Mouse (Mus musculus): ENCODE measurements at regions not wholly inside any gene's neighbourhood (a gene's known extent, or its start where the extent isn't known, plus 50 kb on each side); places are given as distances from the start of the nearest gene placed in this dataset.
A peak's percentile ranks its signal among the peaks of the same experiment; 100 is the strongest.

GRCm38 (mm10) chr9:81140158-81140557, 493.5 kb downstream of the Htr1b start:
- ATAC-seq (replicated peaks; ENCODE audit: low FRiP score, low TSS enrichment, poor library complexity, severe bottlenecking) = no peak

GRCm38 (mm10) chr9:81136366-81136765, 497.3 kb downstream of the Htr1b start:
- ATAC-seq (replicated peaks; ENCODE audit: low FRiP score, low TSS enrichment, poor library complexity, severe bottlenecking) = no peak

DNA sequence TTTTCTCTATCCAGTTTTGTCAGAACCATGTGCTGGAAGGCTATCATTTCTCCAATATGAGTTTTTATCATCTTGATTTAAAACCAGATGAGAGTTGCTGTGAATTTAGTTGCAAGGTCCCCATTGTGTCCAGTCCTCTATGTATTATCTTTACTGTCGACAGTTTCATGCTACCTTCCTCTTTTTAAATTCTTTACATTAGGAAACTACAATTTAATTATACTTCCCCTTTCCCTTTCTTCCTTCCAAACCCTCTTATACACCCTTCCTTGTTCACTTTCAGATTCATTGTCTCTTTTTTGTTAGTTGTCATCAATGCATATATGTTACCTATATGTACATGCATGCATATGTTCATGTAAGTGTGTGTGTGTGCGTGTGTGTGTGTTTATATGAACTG, 520.6 kb downstream of the Htr1b start:
- ATAC-seq (replicated peaks; ENCODE audit: low FRiP score, low TSS enrichment, poor library complexity, severe bottlenecking) = no peak

DNA sequence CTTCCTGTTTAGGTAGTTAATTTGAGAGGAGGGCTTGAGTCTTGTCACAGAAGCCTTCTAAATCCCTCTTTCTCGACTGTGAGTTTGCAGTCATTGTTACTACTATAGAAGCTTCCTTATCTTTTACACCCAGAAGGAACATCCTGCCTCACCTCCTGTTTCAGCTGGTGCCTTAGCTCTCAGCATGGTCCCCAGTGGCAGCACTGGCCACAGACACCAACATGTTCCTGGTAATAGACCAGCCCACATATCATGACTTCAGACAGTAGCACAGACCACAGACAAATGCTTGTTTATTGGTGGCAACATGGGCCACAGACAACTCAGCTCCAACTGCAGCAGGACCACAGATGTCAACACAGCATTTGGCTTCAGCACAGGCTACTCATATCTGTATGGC, 560.4 kb downstream of the Htr1b start:
- ATAC-seq (replicated peaks; ENCODE audit: low FRiP score, low TSS enrichment, poor library complexity, severe bottlenecking) = peak; percentile 41; the same call in 1 of the 2 replicates

- ATAC-seq (replicated peaks; ENCODE audit: low FRiP score, low TSS enrichment, poor library complexity, severe bottlenecking) = no peak
Observed at GRCm38 (mm10) chr9:81042521-81042920, 577.2 kb upstream of the Impg1 start.

GRCm38 (mm10) chr9:81041967-81042366, 576.7 kb upstream of the Impg1 start:
- no peak for ATAC-seq (replicated peaks; ENCODE audit: low FRiP score, low TSS enrichment, poor library complexity, severe bottlenecking)
